Comparison of ENCODE assay signal across 13 mouse cellular contexts in genomic region chr2:27183734-27184133, GRCm38 (mm10). TPM values are rescaled to one million over a fixed set of nuclear protein-coding genes. Genes with fewer than 3 reads are reported as not detected.
A peak's percentile ranks its signal among the peaks of the same experiment; 100 is the strongest.
DNase-seq lines count a peak whose midpoint lies in the region; ATAC-seq lines count a peak whose summit lies in the region.
"Had no signal": no experiment of that assay in that cellular context is flagged by ENCODE, and none has a peak within 500 bp of the region (broad histone marks: within the 10 kb centered on the region; RNA-seq: fewer than 3 reads in every experiment).

No protein-coding gene starts in this region.

- DNase-seq in kidney, postnatal 10 days, result peak; percentile 21
- no peak for DNase-seq in kidney, adult 11 months
- DNase-seq in adrenal gland, adult 8-10 months, result peak; percentile 26
- DNase-seq in embryo, embryonic 9.5 days (ENCODE audit: extremely low spot score), result peak; percentile 40
- DNase-seq in neural tube, embryonic 10.5 days (ENCODE audit: extremely low spot score, low spot score), result peak; percentile 67
- DNase-seq in ovary, adult 18-20 months (ENCODE audit: low spot score), result no peak
- no peak for DNase-seq in ovary, postnatal 14 days (ENCODE audit: low spot score)
- DNase-seq: gastrocnemius, postnatal 14 days had no signal

- no peaks in the 10 kb centered on the region for H3K9me3 ChIP-seq in midbrain, embryonic 15.5 days
- H3K9me3 ChIP-seq: embryonic facial prominence, embryonic 15.5 days had no signal

- ATAC-seq in midbrain, embryonic 15.5 days (replicated peaks), result no peak

- 84% methylated on average over 12 of the region's 12 CpGs for WGBS in midbrain, embryonic 15.5 days

- H3K36me3 ChIP-seq in midbrain, embryonic 15.5 days (replicated peaks), result no peaks in the 10 kb centered on the region
- H3K36me3 ChIP-seq: embryonic facial prominence, embryonic 15.5 days had no signal

- no peaks in the 10 kb centered on the region for H3K4me1 ChIP-seq in midbrain, embryonic 15.5 days

- no peak overlapping the region for H3K4me2 ChIP-seq in midbrain, embryonic 15.5 days
- H3K4me2 ChIP-seq: embryonic facial prominence, embryonic 15.5 days; liver, embryonic 11.5 days had no signal

- no peak overlapping the region for H3K4me3 ChIP-seq in midbrain, embryonic 15.5 days
- H3K4me3 ChIP-seq: embryonic facial prominence, embryonic 15.5 days had no signal

- no peak overlapping the region for H3K27ac ChIP-seq in midbrain, embryonic 15.5 days
- H3K27ac ChIP-seq: embryonic facial prominence, embryonic 15.5 days had no signal

- H3K9ac ChIP-seq in midbrain, embryonic 15.5 days, result no peak overlapping the region
- H3K9ac ChIP-seq: embryonic facial prominence, embryonic 15.5 days had no signal

- H3K27me3 ChIP-seq in midbrain, embryonic 15.5 days (replicated peaks), result no peaks in the 10 kb centered on the region

RNA-seq across cellular contexts. Expression of gene Dbh, which starts 18.7 kb away (rescaled TPM):
- total RNA-seq in adrenal gland, adult 8-10 months (2022), result 100 to 1,000 TPM; 394 to 536 (median 504) TPM
- 0.65 and 3.6 TPM in 2 replicates for polyA plus RNA-seq in midbrain, embryonic 15.5 days (2015; fragmentation: Nextera tagmentation; extraction: Ambion mirVana)
- total RNA-seq: MEL had no signal
- polyA plus RNA-seq: spleen, adult 2 months had no signal

RNA-seq across cellular contexts. Expression of gene Fam163b, which starts 41.4 kb away (rescaled TPM):
- 1 to 10 TPM; 2.5 to 4.4 (median 3.5) TPM for total RNA-seq in adrenal gland, adult 8-10 months (2022)
- polyA plus RNA-seq in midbrain, embryonic 15.5 days (2015; fragmentation: Nextera tagmentation; extraction: Ambion mirVana), result 4.7 and 5.4 TPM in 2 replicates
- total RNA-seq: MEL had no signal
- polyA plus RNA-seq: spleen, adult 2 months had no signal

Comparison
In these comparisons a context has a peak if more than half of its experiments do, and no peak if none do; other contexts are left out.
1. DNase-seq: peak in kidney, postnatal 10 days (single experiment), adrenal gland, adult 8-10 months (single experiment), embryo, embryonic 9.5 days (single experiment) and neural tube, embryonic 10.5 days (single experiment); none in kidney, adult 11 months (single experiment), ovary, adult 18-20 months (single experiment) and ovary, postnatal 14 days (single experiment).